Mouse (Mus musculus) urinary bladder, adult 18-20 months (tissue): Measurements from ENCODE around the gene Ccl3.

ENCODE experiments used
- DNase-seq, 2 experiments: peaks; one replicate each; pipeline ENCODE4 v3.0.0; 2022; ENCODE audit warnings: low spot score in 2 of 2, mixed read lengths in 2 of 2

The Ccl3 gene

DNA sequence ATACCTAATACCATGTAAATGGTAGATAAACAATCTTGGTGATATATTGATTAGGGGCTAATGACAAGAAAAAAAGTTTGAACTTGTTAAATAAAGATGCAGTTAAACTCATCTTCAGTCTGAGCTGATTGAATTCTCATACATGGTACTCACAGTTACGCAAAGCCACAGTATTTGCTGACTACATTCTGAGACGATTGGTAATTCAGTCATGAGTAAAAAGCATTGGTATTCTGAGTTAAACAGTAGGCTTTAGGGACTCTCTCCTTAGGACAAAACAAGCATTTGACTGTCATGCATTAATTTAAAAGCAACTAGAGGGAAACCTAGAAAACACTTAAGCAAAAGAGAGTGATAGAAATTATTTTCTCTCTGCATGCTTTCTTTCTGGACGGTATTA is 25.6 kb downstream of the Ccl3 start:
- no peak for DNase-seq

DNA sequence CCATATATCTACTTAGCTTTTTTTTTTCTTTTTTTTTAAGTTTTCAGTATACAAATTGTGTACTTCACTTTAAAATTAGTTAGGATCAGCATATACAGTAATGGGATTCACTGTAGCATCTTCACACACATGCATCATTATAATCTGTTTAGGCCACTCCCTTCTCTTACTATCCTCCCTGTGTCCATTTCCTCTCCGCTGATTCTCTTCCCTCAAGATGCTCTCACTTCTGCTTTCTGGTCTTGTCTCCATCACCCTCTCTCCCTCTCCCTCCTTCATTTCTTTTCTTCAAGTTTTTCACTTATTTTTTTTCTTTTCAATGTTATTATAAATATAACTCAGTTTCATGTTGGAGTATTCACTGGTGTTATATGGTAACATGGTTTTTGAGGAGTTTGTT is 30.1 kb downstream of the Ccl3 start:
- DNase-seq = no peak

DNA sequence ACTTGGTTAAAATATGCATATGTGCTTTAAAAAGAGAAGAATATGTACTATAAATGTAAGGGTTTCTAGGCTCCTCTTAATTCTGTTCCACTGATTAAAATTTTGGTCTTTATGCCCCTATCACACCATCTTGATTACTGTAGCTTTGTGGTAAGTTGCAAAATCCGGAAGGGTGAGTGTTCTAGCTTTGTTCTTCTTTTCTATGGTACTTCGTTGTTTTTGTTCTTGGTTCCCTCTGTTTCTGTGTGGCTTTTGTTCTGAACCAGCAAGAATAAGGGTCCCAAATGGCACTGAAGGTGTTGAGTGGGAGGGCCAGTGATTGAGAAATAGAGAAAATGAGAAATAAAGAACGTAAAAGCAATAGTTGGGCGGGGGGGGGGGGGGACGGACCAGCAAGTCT is 30.9 kb downstream of the Ccl3 start:
- DNase-seq = no peak

DNA sequence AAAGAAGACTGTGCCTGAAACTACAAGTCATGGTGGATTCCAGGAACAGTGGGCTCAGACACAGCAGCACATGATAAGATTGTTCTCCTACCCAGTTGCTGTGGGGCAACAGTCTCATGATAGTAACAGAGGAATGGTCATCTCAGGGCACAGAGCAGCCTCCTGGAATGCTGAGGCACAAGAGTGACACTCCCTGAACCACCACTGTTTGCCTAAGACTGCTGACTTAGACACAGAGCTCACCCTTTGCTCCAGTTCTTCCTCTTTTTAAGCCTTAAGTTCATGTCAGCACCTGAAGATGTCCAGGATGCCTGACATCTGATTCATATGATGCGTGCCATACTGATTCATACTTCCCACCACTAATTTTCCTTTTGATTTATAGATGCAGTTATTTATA is 32.6 kb downstream of the Ccl3 start:
- no peak for DNase-seq

DNA sequence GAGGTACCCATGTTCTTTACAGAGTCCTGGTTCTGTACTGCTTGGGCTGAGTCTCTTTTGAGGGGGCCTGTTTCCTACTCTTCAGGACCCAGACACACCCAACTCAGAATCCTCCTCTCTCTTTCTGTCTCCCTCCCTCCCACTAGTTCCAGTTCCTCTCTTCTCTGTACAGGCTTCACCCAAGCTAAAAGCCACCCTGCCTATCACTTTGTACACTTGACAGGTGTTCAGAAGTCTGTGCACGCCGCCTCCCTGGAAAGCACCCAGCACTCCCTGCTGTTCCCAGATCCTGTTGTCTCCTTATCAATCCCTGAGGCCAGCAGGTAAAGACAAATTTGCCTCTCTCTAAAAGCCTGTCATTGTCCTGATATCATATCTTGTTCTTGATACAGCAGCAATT is 38.3 kb downstream of the Ccl3 start:
- no peak for DNase-seq

DNA sequence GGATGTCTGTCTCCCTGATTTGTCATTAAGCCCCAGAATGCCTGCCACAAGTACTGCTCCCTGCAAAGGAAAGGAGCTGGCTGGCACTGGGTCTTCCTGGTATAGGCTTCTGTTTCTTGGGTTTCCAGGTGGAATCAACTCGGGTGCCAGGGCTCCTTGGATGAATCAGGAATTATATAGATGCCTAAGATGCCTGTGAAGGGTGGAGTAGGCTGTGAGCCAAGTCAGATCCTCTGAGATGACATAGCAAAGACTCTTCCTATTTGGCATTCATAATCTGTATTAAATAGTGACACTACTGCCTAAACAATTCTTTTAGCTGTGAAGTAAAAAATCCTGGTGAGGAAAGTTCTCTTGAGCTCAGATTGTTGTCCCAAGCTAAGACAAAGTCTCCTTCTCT is 42.8 kb downstream of the Ccl3 start:
- DNase-seq = no peak

DNA sequence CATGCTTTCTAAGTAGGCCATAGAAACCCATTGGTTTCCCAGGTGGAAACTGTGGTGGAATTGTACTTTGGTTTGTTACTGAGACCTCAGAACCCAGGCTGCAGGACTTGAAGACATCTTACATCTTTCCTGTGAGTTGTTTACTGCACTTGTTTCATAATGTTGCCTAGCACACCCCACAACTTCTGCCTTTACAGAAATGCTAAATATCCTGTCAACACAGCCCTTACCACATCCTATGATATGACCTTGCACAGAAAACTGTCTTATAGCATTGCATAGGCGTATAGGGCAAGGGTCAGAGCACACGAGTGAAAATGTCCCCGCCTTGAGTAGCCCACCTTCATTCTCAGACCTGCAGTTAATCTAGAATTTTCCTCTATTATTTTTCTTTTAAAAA is 43.6 kb downstream of the Ccl3 start:
- no peak for DNase-seq

DNA sequence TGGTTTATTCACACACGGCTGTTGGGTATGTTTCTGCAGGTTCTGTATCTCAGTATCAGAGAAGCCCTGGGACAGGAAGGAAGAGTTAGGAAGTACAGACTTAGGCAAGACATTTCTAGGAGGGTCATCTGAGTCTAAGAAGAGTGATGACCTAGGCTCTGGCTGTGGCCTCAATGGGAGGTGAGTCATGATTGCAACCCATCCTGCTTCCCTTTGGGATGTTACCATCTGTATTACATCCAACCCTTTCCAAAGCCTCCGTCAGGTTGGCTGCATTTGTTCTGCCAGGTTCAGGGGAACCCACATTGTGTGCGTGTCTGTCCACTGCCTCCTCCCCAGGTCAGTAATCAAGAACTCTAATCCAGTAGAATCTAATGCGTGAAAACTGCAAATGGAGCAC is 44.5 kb downstream of the Ccl3 start:
- no peak for DNase-seq

DNA sequence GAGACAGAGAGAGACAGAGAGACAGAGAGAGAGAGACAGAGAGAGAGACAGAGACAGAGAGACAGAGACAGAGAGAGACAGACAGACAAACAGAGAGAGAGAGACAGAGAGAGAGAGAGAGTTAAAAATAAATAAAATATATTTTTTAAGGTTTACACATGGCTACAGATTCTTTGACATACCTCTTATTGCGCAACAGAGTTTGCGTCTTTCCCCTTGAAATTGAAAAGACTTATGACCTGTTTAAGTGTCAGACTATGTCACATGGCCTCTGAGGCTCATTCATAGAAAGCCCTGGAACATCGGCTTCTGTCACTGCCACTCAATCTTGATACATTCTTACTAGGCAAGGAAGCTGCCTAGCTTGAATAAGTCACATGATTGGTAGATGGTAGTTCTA is 45.8 kb downstream of the Ccl3 start:
- DNase-seq = no peak

DNA sequence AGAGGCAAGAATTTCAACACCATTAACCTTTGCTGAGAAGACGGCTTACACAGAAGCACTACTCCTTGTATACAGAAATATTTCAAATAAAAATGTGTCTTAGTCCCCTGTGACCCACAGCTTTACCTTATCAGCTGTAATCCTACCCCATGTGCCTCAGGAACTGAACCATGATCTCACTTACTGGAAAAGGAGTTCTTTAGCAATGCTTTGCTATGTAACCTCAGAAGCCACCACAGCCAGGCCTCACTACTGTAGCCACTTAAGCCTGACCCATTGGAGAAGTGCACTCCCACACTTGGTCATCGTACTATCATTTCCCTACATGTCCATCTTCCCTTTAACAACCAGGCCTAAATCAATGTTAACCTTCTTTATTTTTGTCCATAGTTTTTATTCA is 48.6 kb downstream of the Ccl3 start:
- no peak for DNase-seq

DNA sequence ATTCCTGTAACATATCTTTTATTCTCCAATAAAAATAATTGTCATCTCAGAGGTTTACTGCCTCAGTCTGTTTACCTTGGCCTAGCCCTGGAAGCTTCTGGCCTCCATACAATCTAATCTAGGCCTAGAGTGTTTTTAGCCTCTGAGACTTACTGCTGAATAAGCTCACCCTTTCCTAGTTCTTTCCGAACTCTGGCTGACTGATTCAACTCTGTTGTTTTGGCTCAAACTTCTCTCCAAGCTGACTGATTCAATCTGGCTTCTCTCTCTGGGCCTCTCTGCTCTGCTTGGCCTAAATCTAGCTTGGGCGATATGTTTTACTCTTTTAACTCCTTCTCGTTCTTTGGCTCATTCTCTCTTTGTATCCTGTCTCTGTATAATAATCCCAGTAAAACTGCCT is 50.2 kb downstream of the Ccl3 start:
- DNase-seq = no peak

DNA sequence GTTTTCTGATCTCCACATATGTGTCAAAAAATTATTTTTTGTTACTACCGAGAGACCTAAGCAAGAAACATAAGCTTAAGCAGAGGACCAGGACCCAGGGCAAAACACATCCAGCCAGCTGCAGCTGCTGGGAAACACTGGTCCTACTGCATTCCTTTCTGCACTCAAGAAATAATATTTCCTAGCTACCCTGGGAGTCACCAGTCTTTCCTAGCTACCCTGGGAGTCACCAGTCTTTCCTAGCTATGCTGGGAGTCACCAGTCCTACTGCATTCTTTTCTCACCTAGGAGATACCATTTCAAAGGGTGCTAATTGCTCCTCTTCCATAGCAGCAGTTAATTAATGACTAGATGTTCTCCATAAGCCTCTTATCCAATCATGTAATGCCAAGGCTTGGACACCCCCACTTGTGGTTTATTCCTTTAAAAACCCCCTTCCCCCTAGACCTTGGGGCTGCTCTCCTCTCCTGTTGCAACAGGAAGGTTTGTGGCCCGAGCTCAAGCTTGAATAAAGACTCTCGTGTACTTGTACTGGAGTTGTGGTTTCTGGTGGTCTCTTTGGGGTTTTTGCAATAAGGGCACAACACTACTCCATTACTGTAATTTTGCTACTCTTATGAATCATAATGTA is 50.8 kb downstream of the Ccl3 start:
- DNase-seq = no peak
